Mouse (Mus musculus) CH12.LX (cell line): ENCODE measurements around the gene Sema3b. TPM values are rescaled to one million over a fixed set of nuclear protein-coding genes. Genes with fewer than 3 reads are reported as not detected.

ENCODE experiments used
- DNase-seq: peaks from one replicate; pipeline ENCODE4 v3.0.0-alpha.2; 2013; ENCODE audit errors: extremely low read depth
- H3K27ac ChIP-seq: 2 replicates; pipeline ENCODE4 v1.5.1; 2012; ENCODE audit warnings: low read depth, mild to moderate bottlenecking, control low read depth, moderate library complexity; ENCODE audit not compliant: insufficient read depth
- H3K27me3 ChIP-seq: replicated peaks from 2 replicates; pipeline ENCODE3; 2012; ENCODE audit warnings: inconsistent platforms
- H3K36me3 ChIP-seq, 2 experiments: replicated peaks in 1 of 2; 2 replicates each; pipeline versions ENCODE3 to v1.6.1; 2012; ENCODE audit warnings: inconsistent platforms in 1 of 2, low read length in 1 of 2, mild to moderate bottlenecking in 1 of 2, mixed read lengths in 1 of 2, moderate library complexity in 1 of 2; ENCODE audit not compliant: control insufficient read depth in 1 of 2, insufficient read depth in 1 of 2
- H3K4me1 ChIP-seq, 2 experiments: 2 replicates each; pipeline ENCODE4 v1.6.1; 2012; ENCODE audit warnings: inconsistent platforms in 1 of 2, moderate library complexity in 1 of 2; ENCODE audit not compliant: insufficient read depth in 2 of 2, control insufficient read depth in 1 of 2
- H3K4me2 ChIP-seq: 2 replicates; pipeline ENCODE4 v1.6.1; 2012; ENCODE audit warnings: low read depth, mild to moderate bottlenecking, control low read depth; ENCODE audit not compliant: poor library complexity, insufficient read depth, severe bottlenecking
- H3K4me3 ChIP-seq, 3 experiments: fragments of 150-350 bp in 1 of 3; sonication (generic) in 1 of 3; replicated peaks in 1 of 3; 2 replicates each; pipeline versions ENCODE3 to v1.5.1; 2011 to 2012; ENCODE audit warnings: low read depth in 2 of 3, low read length in 2 of 3, mild to moderate bottlenecking in 2 of 3, moderate library complexity in 2 of 3, control low read depth in 1 of 3, improper control_type of control experiment in 1 of 3, inconsistent platforms in 1 of 3, mixed read lengths in 1 of 3; ENCODE audit not compliant: poor library complexity in 1 of 3
- H3K79me2 ChIP-seq: replicated peaks from 2 replicates; pipeline ENCODE4 v1.6.1; 2012; ENCODE audit warnings: mild to moderate bottlenecking, moderate library complexity; ENCODE audit not compliant: control insufficient read depth, poor library complexity, insufficient read depth, severe bottlenecking; ENCODE audit errors: extremely low read depth
- H3K9ac ChIP-seq: 2 replicates; pipeline ENCODE4 v1.6.1; 2012; ENCODE audit warnings: low read depth, mild to moderate bottlenecking, control low read depth, moderate library complexity; ENCODE audit not compliant: insufficient read depth
- H3K9me3 ChIP-seq: replicated peaks from 2 replicates; pipeline ENCODE3; 2012; ENCODE audit warnings: low read length, inconsistent platforms, mixed read lengths
- BHLHE40 ChIP-seq: IDR thresholded peaks from 2 replicates; pipeline ENCODE4 v1.6.1; 2011; ENCODE audit warnings: mild to moderate bottlenecking, low read depth, low read length, improper control_type of control experiment
- CHD2 ChIP-seq: IDR thresholded peaks from 2 replicates; pipeline ENCODE4 v1.6.1; 2011; ENCODE audit warnings: low read length, improper control_type of control experiment
- CTCF ChIP-seq, 2 experiments: IDR thresholded peaks in 1 of 2; conservative IDR thresholded peaks in 1 of 2; 2 replicates each; pipeline ENCODE4 v1.5.1; 2011 to 2012; ENCODE audit warnings: low read depth in 2 of 2, low read length in 2 of 2, improper control_type of control experiment in 1 of 2, inconsistent platforms in 1 of 2, mild to moderate bottlenecking in 1 of 2, moderate library complexity in 1 of 2
- ELF1 ChIP-seq: IDR thresholded peaks from 2 replicates; pipeline ENCODE4 v1.6.1; 2014; ENCODE audit warnings: low read depth, mild to moderate bottlenecking, inconsistent platforms, low read length, improper control_type of control experiment
- ETS1 ChIP-seq: conservative IDR thresholded peaks from 2 replicates; pipeline ENCODE4 v1.6.1; 2012; ENCODE audit warnings: low read depth, mild to moderate bottlenecking, inconsistent platforms, low read length, improper control_type of control experiment, moderate library complexity
- GABPA ChIP-seq: IDR thresholded peaks from 2 replicates; pipeline ENCODE4 v1.6.1; 2012; ENCODE audit warnings: low read depth, low read length, improper control_type of control experiment, inconsistent platforms; ENCODE audit not compliant: insufficient replicate concordance
- HCFC1 ChIP-seq: IDR thresholded peaks from 2 replicates; pipeline ENCODE4 v1.6.1; 2012; ENCODE audit warnings: low read depth, mild to moderate bottlenecking, inconsistent platforms, low read length, improper control_type of control experiment
- IRF4 ChIP-seq: IDR thresholded peaks from 2 replicates; pipeline ENCODE4 v1.6.1; 2014; ENCODE audit warnings: low read depth, mild to moderate bottlenecking, inconsistent platforms, low read length, improper control_type of control experiment
- JUN ChIP-seq: IDR thresholded peaks from 2 replicates; pipeline ENCODE4 v1.6.1; 2011; ENCODE audit warnings: low read depth, mild to moderate bottlenecking, low read length, improper control_type of control experiment, moderate library complexity; ENCODE audit not compliant: insufficient read depth
- JUND ChIP-seq: conservative IDR thresholded peaks from 2 replicates; pipeline ENCODE4 v1.6.1; 2011; ENCODE audit warnings: low read depth, low read length, improper control_type of control experiment
- KAT2A ChIP-seq: IDR thresholded peaks from 2 replicates; pipeline ENCODE4 v1.6.1; 2012; ENCODE audit warnings: low read length, improper control_type of control experiment, inconsistent platforms; ENCODE audit not compliant: insufficient replicate concordance
- MAFK ChIP-seq: IDR thresholded peaks from 2 replicates; pipeline ENCODE4 v1.6.1; 2011; ENCODE audit warnings: low read length, improper control_type of control experiment; ENCODE audit not compliant: insufficient replicate concordance
- MAZ ChIP-seq: IDR thresholded peaks from 2 replicates; pipeline ENCODE4 v1.6.1; 2012; ENCODE audit warnings: low read depth, mild to moderate bottlenecking, inconsistent platforms, low read length, improper control_type of control experiment, moderate library complexity
- MXI1 ChIP-seq: IDR thresholded peaks from 2 replicates; pipeline ENCODE4 v1.6.1; 2011; ENCODE audit warnings: mild to moderate bottlenecking, low read depth, low read length, improper control_type of control experiment
- NELFE ChIP-seq: IDR thresholded peaks from 2 replicates; pipeline ENCODE4 v1.6.1; 2011; ENCODE audit warnings: low read depth, low read length, improper control_type of control experiment
- PAX5 ChIP-seq: IDR thresholded peaks from 2 replicates; pipeline ENCODE4 v1.6.1; 2012; ENCODE audit warnings: low read length, inconsistent platforms, mixed read lengths
- POLR2AphosphoS2 ChIP-seq: IDR thresholded peaks from 2 replicates; pipeline ENCODE4 v1.6.1; 2011; ENCODE audit warnings: low read depth, low read length, improper control_type of control experiment
- RAD21 ChIP-seq: IDR thresholded peaks from 2 replicates; pipeline ENCODE4 v1.6.1; 2011; ENCODE audit warnings: low read depth, mild to moderate bottlenecking, low read length, improper control_type of control experiment, moderate library complexity
- RCOR1 ChIP-seq: conservative IDR thresholded peaks from 2 replicates; pipeline ENCODE4 v1.6.1; 2012; ENCODE audit warnings: low read depth, mild to moderate bottlenecking, inconsistent platforms, low read length, improper control_type of control experiment
- SMC3 ChIP-seq: IDR thresholded peaks from 2 replicates; pipeline ENCODE4 v1.6.1; 2011; ENCODE audit warnings: low read depth, low read length, improper control_type of control experiment
- TBP ChIP-seq: conservative IDR thresholded peaks from 2 replicates; pipeline ENCODE4 v1.6.1; 2011; ENCODE audit warnings: low read depth, low read length, improper control_type of control experiment
- TCF12 ChIP-seq: IDR thresholded peaks from 2 replicates; pipeline ENCODE4 v1.6.1; 2014; ENCODE audit warnings: low read depth, mild to moderate bottlenecking, inconsistent platforms, low read length, improper control_type of control experiment
- ZC3H11A ChIP-seq: IDR thresholded peaks from 2 replicates; pipeline ENCODE4 v1.6.1; 2012; ENCODE audit warnings: low read depth, mild to moderate bottlenecking, inconsistent platforms, low read length, improper control_type of control experiment
- ZKSCAN1 ChIP-seq: IDR thresholded peaks from 2 replicates; pipeline ENCODE4 v1.6.1; 2012; ENCODE audit warnings: low read depth, inconsistent platforms, low read length, improper control_type of control experiment, borderline replicate concordance
- ZMIZ1 ChIP-seq: IDR thresholded peaks from 2 replicates; pipeline ENCODE4 v1.6.1; 2012; ENCODE audit warnings: low read depth, mild to moderate bottlenecking, inconsistent platforms, low read length, improper control_type of control experiment
- dilution Hi-C: fragments of 300-500 bp; cut with MboI; formaldehyde crosslinking; loops from 2 replicates; pipeline ENCODE4 v1.14.3; 2020; ENCODE audit warnings: low sequenced_read_pairs; ENCODE audit not compliant: extremely low pct_unique_long_range_greater_than_20kb, extremely low pct_ligation_motif_present
- in situ Hi-C: fragments of 300-500 bp; cut with MboI; formaldehyde crosslinking; loops from 3 replicates; pipeline ENCODE4 v1.14.3; 2019; ENCODE audit warnings: low sequenced_read_pairs, low pct_ligation_motif_present, low pct_unique_long_range_greater_than_20kb, mixed read lengths
- polyA plus RNA-seq: library from polyadenylated mRNA; unstranded; fragments of >175 nt; gene quantifications from 2 replicates; pipeline ENCODE4 v1.2.1, GENCODE M21; 2012; ENCODE audit warnings: low read depth; ENCODE audit not compliant: insufficient read length
- total RNA-seq, 2 experiments: library from RNA; depleted of rRNA; stranded (reverse); fragments of 300-350 nt in 1 of 2; fragments of >200 nt in 1 of 2; gene quantifications; 2 replicates each; pipeline ENCODE4 v1.2.3; 2012 to 2014

Sema3b gene
- total and polyA plus RNA-seq, 3 experiments = 4.3 to 11.6 (median 8.0) TPM

DNA sequence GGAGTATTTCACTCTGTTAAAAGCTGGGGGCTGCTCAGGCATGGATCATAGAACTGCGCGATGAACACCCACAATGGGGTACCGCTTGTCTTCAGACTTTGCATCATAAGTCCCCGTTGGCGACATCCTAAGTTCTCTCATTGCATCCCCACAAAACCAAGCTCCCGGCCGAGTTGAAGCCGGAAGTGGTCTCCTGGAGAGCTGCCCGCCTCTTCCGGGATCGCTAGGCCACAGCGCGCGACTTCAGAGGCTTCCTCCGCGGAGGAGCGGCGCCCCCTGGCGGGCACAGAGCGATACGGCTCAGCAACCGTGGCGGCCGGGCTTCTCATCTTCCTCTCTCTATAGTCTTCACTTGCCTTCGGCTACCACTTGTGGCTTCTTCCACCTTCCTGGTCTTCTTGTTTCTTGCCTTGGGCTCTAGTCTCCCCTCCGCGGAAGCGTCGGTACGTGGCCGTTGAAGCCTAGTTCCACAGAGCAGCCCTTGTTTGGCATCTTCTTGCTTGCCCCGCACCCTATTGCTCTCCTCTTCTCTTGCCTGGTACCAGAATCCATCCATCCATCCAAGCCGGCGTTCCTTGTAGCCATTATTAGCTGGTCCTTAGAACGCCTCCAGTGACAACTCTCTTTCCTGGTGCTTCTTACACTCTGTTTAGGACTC, 35.6 kb upstream of the Sema3b start (continued):
- TF ChIP-seq PAX5 (no peak), ZC3H11A (peak; percentile 79), NELFE (peak; percentile 91), TBP (0 out of 2 replicates have a peak, but pooled peaks have one; percentile 46), MAZ (no peak), ELF1 (peak; percentile 95), TCF12 (peak; percentile 89), RAD21 (peak; percentile 98), SMC3 (peak; percentile 98), IRF4 (peak; percentile 72), ZMIZ1 (peak; percentile 31; the same call in 1 of the 2 replicates), BHLHE40 (peak; percentile 8; the same call in 1 of the 2 replicates), GABPA (no peak), CHD2 (peak; percentile 58; the same call in 1 of the 2 replicates), RCOR1 (no peak)

DNA sequence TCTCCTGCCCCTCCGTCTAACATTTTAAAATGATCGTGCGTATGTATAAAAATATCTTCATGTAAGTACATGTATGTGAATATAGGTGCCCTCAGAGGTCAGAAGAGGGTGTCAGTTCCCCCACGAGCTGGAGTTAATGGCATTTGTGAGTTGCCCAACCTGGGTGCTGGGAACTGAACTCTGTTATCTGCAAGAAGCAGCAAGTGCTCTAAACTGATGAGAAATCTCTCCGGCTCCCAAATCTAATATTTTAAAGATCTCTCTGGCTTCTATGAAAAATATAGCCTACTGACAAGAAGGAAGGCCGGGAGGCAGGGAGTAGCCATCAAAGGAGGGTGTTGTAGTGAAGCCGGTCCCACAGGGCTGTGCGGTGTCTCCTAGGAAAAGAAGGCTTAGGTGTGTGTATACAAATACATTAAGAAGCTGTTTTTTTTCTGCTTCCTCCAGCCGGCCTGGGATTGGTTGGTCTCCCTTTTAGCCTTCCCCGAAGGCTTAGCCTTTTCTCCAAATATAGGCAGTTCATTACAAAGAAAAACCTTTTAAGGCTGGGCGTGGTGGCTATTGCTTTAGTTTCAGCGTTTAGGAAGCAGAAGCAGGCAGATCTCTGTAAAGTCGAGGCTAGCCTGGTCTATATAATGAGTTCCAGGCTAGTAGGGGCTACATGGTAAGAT, 34.6 kb upstream of the Sema3b start:
- dilution Hi-C loops = no loop called here
- in situ Hi-C loops = loop anchor here (5.0 kb wide), 2 partner anchors 34 to 36 kb away; partner anchors contain the start of genes Gnat1 and Sema3b
- no peaks in the 10 kb centered on the region for H3K9me3 ChIP-seq
- peak overlapping the region; percentile 66 to 68 (median 67) for H3K4me3 ChIP-seq
- TF ChIP-seq KAT2A (no peak), ZKSCAN1 (no peak), HCFC1 (no peak), ZMIZ1 (no peak), IRF4 (no peak), CHD2 (no peak), ETS1 (no peak), JUND (no peak), POLR2AphosphoS2 (no peak), CTCF (conservative IDR thresholded peaks at IDR 0.05 in 1 of 2, IDR thresholded peaks at IDR 0.05 in 1 of 2; ENCODE audit: low read depth in 2 of 2, low read length in 2 of 2) (no peak), TCF12 (no peak), GABPA (no peak), JUN (no peak), MXI1 (no peak), MAFK (no peak)
- H3K27ac ChIP-seq = no peak overlapping the region
- peak overlapping the region; percentile 82; the same call in 1 of the 2 replicates for H3K4me2 ChIP-seq
- H3K9ac ChIP-seq = peak overlapping the region; percentile 99
- DNase-seq = no peak
- H3K4me1 ChIP-seq = peaks cover 13 to 43% of the 10 kb centered on the region in 2 experiments
- no peaks in the 10 kb centered on the region for H3K79me2 ChIP-seq
- peaks cover 8% of the 10 kb centered on the region for H3K27me3 ChIP-seq
- H3K36me3 ChIP-seq = no peaks in the 10 kb centered on the region
